Mouse (Mus musculus) limb, embryonic 13.5 days (tissue): ENCODE results near the gene Srd5a3. TPM values are rescaled to one million over a fixed set of nuclear protein-coding genes. Genes with fewer than 3 reads are reported as not detected.
"Not testable (repeated sequence)": the region's sequence is repeated elsewhere in the genome, so short reads cannot be mapped to it uniquely, and the experiment has no call there.

Experiments
- ATAC-seq: fragments of 200-750 bp; cut with Nextera tagmentation; 2 replicates; pipeline ENCODE4 v1.8.0; 2017; ENCODE audit warnings: low read depth, moderate number of reproducible peaks, moderate TSS enrichment; ENCODE audit not compliant: low FRiP score
- H3K27ac ChIP-seq: fragments of 300-500 bp; sonication (generic); 2 replicates; pipeline ENCODE4 v1.5.1; 2015; ENCODE audit warnings: inconsistent platforms, mild to moderate bottlenecking, moderate library complexity
- H3K27me3 ChIP-seq: fragments of 300-500 bp; sonication (generic); 2 replicates; pipeline ENCODE4 v1.6.1; 2015; ENCODE audit warnings: mild to moderate bottlenecking, inconsistent platforms
- H3K36me3 ChIP-seq: fragments of 300-500 bp; sonication (generic); 2 replicates; pipeline ENCODE4 v1.6.1; 2015; ENCODE audit warnings: inconsistent platforms, mild to moderate bottlenecking, moderate library complexity
- H3K4me1 ChIP-seq: fragments of 300-500 bp; sonication (generic); 2 replicates; pipeline ENCODE4 v1.6.1; 2015; ENCODE audit warnings: inconsistent platforms
- H3K4me2 ChIP-seq: fragments of 300-500 bp; sonication (generic); replicated peaks from 2 replicates; pipeline ENCODE4 v1.6.1; 2015; ENCODE audit warnings: inconsistent platforms, mild to moderate bottlenecking, moderate library complexity
- H3K4me3 ChIP-seq: fragments of 300-500 bp; sonication (generic); 2 replicates; pipeline ENCODE4 v1.5.1; 2015; ENCODE audit warnings: moderate library complexity, mild to moderate bottlenecking, inconsistent platforms
- H3K9ac ChIP-seq: fragments of 300-500 bp; sonication (generic); 2 replicates; pipeline ENCODE4 v1.6.1; 2015; ENCODE audit warnings: mild to moderate bottlenecking, inconsistent platforms
- H3K9me3 ChIP-seq: fragments of 300-500 bp; sonication (generic); 2 replicates; pipeline ENCODE4 v1.6.1; 2016; ENCODE audit warnings: inconsistent platforms
- WGBS: fragments of 180-500 bp; shearing (Covaris S2); methylation state at CpG from one replicate; pipeline ENCODE4 v1.1.7; 2015; 5-methylcytosine and 5-hydroxymethylcytosine counted together
- polyA plus RNA-seq: library from polyadenylated mRNA; unstranded; fragments of >200 nt; fragmentation: Nextera tagmentation; extraction: Ambion mirVana; gene quantifications from 2 replicates; pipeline ENCODE4 v1.2.1, GENCODE M21; 2015

Srd5a3 gene
- polyA plus RNA-seq, result 35.5 and 36.9 TPM in 2 replicates

DNA sequence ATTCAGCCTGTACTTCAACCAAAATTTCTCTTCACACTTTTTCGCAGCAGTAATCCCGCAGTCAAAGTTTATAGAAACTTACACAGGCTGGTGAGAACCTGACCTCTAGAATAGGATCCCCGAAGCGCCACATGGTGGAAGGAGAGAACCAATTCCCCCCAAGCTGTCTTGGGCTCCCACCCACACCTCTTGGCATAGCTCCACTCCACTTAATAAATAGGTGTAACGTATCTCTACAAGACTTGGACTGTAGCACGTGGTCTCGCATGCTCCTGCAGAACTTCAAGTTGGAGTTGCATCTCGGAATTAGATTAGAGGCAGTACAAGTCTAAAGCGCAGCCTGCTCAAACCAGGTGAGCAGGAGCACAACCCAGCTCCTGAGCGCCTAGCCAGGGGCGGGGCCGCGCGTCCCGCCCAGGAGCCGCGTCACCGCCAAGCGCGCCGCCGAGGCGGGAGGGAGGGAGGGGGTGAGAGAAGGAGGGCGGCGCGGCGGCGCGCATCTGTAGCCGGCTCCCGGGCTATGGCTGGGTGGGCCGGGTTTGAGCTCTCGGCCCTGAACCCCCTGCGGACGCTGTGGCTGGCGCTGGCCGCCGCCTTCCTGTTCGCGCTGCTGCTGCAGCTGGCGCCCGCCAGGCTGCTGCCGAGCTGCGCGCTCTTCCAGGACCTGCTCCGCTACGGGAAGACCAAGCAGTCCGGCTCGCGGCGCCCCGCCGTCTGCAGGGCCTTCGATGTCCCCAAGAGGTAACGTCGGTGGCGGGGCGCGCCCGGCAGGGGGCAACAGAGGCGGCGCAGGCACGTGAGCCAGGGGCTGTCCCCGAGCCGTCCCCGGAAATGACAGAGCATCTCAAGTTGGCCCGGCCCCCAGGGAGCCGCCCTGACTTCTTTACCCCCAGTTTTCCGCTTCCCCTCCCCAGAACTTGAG is at the start of gene Srd5a3:
Srd5a3 (plus strand) TSS at position 464 of the 922 bp plus-strand sequence.
- peaks cover 13% of the 10 kb centered on the region for H3K4me1 ChIP-seq
- H3K9ac ChIP-seq, result peak within 1 kb of the TSS; percentile 89
- H3K4me3 ChIP-seq, result peak within 1 kb of the TSS; percentile 66
- no peaks in the 10 kb centered on the region for H3K9me3 ChIP-seq
- peak within 1 kb of the TSS; percentile 98 for H3K27ac ChIP-seq
- peak; percentile 94 for ATAC-seq
- WGBS, result under 1% methylated on average over 67 of the region's 69 CpGs
- H3K27me3 ChIP-seq, result no peaks in the 10 kb centered on the region
- H3K36me3 ChIP-seq, result no peaks in the 10 kb centered on the region
- H3K4me2 ChIP-seq, result peak within 1 kb of the TSS; percentile 81

DNA sequence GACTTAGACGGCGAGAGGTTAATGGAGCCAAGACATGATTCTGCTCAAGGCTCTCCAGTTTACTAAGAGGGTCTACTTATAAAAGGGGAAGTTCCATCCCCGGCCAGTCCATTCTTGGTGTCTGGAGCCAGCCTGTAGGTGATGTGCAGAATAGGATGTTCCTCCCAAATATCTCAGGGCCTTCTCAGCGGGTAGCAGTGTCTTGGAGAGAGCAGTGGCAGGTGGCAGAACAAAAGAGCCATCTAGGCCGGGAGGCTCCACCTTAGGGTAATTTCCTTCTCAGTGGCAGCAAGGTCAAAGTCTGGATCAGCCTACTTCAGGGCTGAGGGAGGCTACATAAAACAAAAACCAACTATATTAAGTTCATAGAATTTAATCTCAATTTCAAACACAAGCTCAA is 36.3 kb upstream of the Srd5a3 start:
- not testable (repeated sequence) for H3K4me2 ChIP-seq, H3K4me3 ChIP-seq, H3K9me3 ChIP-seq, H3K36me3 ChIP-seq, H3K4me1 ChIP-seq, H3K27me3 ChIP-seq, H3K9ac ChIP-seq, ATAC-seq, H3K27ac ChIP-seq
- WGBS, result 82% methylated on average over 5 of the region's 5 CpGs

DNA sequence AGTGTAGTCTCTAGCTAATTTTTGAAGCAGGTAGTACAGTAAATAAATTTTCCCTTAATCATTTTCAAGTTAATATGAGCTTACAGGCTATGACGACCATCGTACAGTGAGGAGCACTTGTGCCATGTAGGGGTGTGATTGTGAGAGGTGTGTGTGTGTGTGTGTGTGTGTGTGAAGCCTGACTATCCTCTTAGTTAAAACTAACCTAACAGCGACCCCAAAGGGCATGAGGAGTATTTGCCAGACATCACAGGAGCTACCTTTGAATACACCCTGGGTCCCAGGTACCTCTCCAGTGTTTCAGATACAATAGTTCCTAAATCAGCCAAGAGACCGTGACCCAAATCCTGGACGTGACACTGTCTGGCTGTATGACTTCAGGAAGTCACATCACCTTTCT is 32.8 kb upstream of the Srd5a3 start:
- H3K27ac ChIP-seq, result no peak overlapping the region
- H3K27me3 ChIP-seq, result no peaks in the 10 kb centered on the region
- H3K4me2 ChIP-seq, result no peak overlapping the region
- H3K4me3 ChIP-seq, result no peak overlapping the region
- H3K9me3 ChIP-seq, result no peaks in the 10 kb centered on the region
- H3K4me1 ChIP-seq, result no peaks in the 10 kb centered on the region
- H3K9ac ChIP-seq, result no peak overlapping the region
- WGBS, result 78% methylated on average over 5 of the region's 5 CpGs
- H3K36me3 ChIP-seq, result no peaks in the 10 kb centered on the region
- ATAC-seq, result no peak

DNA sequence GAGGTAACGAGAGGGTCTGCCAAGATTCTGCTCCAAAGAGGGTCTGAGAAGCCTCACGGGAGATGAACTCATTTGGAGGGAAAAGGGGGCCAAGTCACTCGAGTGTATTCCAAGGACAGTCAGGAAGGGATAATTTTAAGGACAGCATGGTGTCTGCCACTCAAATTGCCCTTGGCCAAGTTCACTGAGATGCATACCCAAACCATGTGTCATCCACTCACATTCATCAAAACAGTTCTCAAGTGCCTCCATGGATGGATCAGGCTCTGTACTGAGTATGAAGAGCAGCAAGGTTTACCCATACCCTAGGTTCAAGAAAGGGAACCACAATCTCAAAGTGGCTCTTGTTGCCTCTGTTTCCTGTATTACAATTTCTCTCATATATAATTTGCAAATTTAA is 31.6 kb upstream of the Srd5a3 start:
- no peak overlapping the region for H3K4me2 ChIP-seq
- H3K27me3 ChIP-seq, result no peaks in the 10 kb centered on the region
- H3K9me3 ChIP-seq, result no peaks in the 10 kb centered on the region
- WGBS, result 68% methylated on average over 3 of the region's 3 CpGs
- no peak overlapping the region for H3K4me3 ChIP-seq
- ATAC-seq, result no peak
- no peak overlapping the region for H3K9ac ChIP-seq
- H3K27ac ChIP-seq, result no peak overlapping the region
- no peaks in the 10 kb centered on the region for H3K36me3 ChIP-seq
- no peaks in the 10 kb centered on the region for H3K4me1 ChIP-seq

DNA sequence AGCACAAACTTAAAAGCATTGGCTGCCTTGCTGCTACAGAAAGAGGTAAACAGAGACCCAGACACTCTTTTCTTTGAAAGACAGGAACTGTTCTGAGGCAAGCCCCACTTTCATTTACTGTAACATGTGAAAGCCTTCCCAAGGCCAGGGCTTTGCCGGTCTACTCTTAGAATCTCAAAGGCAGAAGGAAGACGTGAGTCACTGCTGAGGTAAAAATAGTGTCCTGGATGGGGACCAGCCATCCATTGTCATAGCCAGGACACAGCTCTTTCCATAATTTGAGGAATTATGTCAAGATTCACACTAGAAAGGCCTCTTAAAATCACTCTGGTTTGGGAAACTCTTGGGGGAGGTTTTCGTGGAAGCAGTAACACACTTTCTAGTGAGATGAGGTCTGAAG is 28.9 kb upstream of the Srd5a3 start:
- WGBS, result 77% methylated on average over 3 of the region's 3 CpGs
- no peaks in the 10 kb centered on the region for H3K9me3 ChIP-seq
- ATAC-seq, result no peak
- H3K27me3 ChIP-seq, result no peaks in the 10 kb centered on the region
- no peak overlapping the region for H3K27ac ChIP-seq
- H3K4me1 ChIP-seq, result peaks cover 2% of the 10 kb centered on the region; the same call in 1 of the 2 replicates
- no peaks in the 10 kb centered on the region for H3K36me3 ChIP-seq
- H3K9ac ChIP-seq, result no peak overlapping the region
- H3K4me2 ChIP-seq, result no peak overlapping the region
- H3K4me3 ChIP-seq, result no peak overlapping the region

DNA sequence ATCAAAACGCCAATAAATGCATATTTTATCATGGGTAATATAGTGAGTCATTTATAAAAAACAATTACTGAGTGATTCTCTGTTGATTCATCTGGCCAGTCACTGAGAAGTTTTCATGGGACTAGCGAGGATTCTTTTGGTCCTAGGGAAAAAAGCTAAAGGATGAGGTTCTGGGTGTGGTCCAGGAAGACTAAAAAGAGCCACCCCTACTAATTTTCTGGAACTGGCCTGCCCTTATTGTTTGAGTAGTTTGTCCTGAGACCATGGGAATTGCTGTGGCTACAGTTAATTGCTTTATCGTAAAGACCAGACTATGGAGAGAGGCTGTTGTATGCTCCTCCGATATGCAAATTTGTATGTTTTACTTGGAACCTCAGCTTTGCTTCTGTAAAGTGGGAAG is 28.1 kb upstream of the Srd5a3 start:
- Histone ChIP-seq H3K27ac (no peak overlapping the region), H3K36me3 (no peaks in the 10 kb centered on the region), H3K27me3 (no peaks in the 10 kb centered on the region), H3K4me3 (no peak overlapping the region), H3K4me2 (no peak overlapping the region), H3K4me1 (peaks cover 3% of the 10 kb centered on the region; the same call in 1 of the 2 replicates), H3K9me3 (no peaks in the 10 kb centered on the region), H3K9ac (no peak overlapping the region)
- ATAC-seq, result no peak
- 81% methylated on average over 4 of the region's 4 CpGs for WGBS

DNA sequence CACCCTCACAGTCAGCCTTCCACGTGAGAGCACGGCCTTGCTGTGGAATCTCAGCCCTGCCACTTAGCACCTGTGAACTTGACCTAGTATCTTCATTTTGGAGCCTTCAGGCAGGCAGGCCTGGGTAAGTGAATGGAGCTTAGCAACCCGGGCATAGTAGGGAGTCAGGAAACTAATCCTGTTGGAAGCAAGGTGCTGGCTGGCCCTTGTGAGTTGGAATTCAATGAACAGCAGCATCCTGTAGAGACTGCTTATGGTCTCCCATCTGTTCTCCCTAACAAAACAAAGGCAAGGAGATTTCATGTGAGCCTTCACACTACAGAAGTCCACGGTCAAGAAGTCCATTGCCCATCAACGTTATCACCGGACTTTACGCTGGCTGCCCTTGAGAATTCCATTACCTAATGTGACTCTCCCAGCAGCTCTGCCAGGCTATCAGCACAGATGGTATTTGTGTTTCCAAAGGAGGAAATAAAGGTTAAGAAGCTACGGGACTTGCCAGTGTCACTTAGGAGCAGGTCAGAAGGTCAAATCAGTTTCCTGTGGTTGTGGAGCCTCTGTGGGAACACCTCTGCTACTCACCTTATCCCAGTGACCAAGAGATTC is 24.5 kb upstream of the Srd5a3 start:
- no peak overlapping the region for H3K27ac ChIP-seq
- no peak for ATAC-seq
- peaks cover 3% of the 10 kb centered on the region; the same call in 1 of the 2 replicates for H3K4me1 ChIP-seq
- no peaks in the 10 kb centered on the region for H3K9me3 ChIP-seq
- H3K4me2 ChIP-seq, result no peak overlapping the region
- H3K4me3 ChIP-seq, result no peak overlapping the region
- no peak overlapping the region for H3K9ac ChIP-seq
- 70% methylated on average over 8 of the region's 8 CpGs for WGBS
- H3K27me3 ChIP-seq, result no peaks in the 10 kb centered on the region
- H3K36me3 ChIP-seq, result no peaks in the 10 kb centered on the region

DNA sequence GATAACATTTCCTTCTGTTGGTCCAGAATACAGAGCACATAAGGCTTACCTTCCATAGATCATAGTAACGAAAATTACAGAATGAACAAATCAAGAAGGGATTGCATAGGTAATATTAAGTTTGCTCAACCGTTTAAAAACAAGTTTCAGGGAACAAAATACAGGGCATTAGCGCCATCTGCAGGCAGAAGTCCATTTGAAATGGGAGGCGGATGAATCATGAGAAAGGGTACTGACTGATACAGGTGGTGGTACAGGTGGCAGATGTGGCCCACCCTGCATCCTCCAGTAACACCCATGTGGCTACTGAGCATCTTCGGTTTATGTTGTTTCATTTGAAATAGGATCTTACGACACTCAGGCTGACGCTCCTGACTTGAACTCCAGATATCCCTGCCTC is 21.6 kb upstream of the Srd5a3 start:
- no peak for ATAC-seq
- 33% methylated on average over 7 of the region's 7 CpGs for WGBS
- Histone ChIP-seq H3K36me3 (no peaks in the 10 kb centered on the region), H3K9me3 (0 out of 2 replicates have a peak, but pooled peaks cover 3% of the 10 kb centered on the region), H3K9ac (no peak overlapping the region), H3K4me2 (no peak overlapping the region), H3K4me1 (peaks cover 3% of the 10 kb centered on the region; the same call in 1 of the 2 replicates), H3K4me3 (no peak overlapping the region), H3K27me3 (no peaks in the 10 kb centered on the region), H3K27ac (no peak overlapping the region)

DNA sequence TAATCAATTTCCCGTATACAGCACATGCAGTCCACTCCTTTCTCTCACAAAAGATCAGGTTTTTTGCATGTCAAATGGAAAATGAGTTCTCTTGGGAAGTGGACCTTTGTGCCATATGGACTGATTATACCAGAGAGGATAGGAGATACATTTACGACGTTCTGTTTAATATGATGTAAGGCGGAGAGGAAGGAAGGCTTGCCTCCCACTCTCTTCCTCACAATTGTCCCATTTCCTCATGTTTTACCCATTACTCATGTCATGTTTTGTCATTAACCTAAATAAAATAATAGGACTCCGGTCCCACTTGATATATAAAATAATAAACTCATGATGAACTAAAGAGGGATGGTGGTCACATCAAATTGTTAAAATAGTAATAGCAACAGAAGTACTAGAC is 19.4 kb upstream of the Srd5a3 start:
- H3K4me2 ChIP-seq, result no peak overlapping the region
- H3K36me3 ChIP-seq, result no peaks in the 10 kb centered on the region
- H3K4me3 ChIP-seq, result no peak overlapping the region
- no peak overlapping the region for H3K9ac ChIP-seq
- H3K27ac ChIP-seq, result no peak overlapping the region
- H3K4me1 ChIP-seq, result peaks cover 3% of the 10 kb centered on the region; the same call in 1 of the 2 replicates
- peaks cover 18% of the 10 kb centered on the region; the same call in 1 of the 2 replicates for H3K9me3 ChIP-seq
- H3K27me3 ChIP-seq, result no peaks in the 10 kb centered on the region
- no peak for ATAC-seq
- WGBS, result 78% methylated on average over 5 of the region's 5 CpGs

DNA sequence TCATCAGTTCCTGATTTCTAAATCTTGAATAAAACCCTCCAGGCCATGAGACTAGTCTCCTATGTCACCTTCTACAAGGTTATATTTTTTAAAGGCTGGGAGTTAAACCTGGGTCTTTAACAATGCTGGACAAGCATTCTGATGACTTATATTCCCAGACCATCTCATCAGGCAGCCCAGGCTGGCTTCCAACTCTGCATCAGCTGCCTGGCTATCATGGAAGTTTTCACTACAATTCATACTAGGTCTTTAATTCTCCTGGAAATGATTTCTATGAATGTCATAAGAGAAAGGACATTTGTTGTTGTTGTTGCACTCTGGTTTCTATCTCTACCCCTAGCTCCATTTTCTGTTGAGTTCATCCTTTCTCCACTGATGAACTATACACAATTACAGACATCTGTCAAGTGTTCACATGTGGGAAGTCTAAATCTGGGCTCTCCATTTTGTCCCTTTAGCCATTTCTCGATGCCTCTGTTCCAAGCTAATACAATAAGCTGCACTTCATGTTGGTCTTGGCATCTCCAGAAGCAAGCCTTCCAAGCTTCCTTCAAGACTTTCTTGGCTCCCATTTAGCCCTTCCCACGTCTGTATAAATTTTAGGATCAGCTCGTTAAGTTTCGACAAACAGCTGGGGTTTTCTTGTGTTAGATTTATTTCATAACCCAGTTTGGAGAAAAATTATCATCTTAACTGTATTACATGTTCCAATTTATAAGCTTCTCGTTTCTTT is 12.3 kb upstream of the Srd5a3 start:
- no peaks in the 10 kb centered on the region for H3K36me3 ChIP-seq
- ATAC-seq, result no peak
- no peak overlapping the region for H3K4me2 ChIP-seq
- 68% methylated on average over 5 of the region's 5 CpGs for WGBS
- H3K9ac ChIP-seq, result no peak overlapping the region
- H3K4me3 ChIP-seq, result no peak overlapping the region
- no peaks in the 10 kb centered on the region for H3K4me1 ChIP-seq
- no peaks in the 10 kb centered on the region for H3K27me3 ChIP-seq
- no peak overlapping the region for H3K27ac ChIP-seq
- H3K9me3 ChIP-seq, result peaks cover 18% of the 10 kb centered on the region; the same call in 1 of the 2 replicates

DNA sequence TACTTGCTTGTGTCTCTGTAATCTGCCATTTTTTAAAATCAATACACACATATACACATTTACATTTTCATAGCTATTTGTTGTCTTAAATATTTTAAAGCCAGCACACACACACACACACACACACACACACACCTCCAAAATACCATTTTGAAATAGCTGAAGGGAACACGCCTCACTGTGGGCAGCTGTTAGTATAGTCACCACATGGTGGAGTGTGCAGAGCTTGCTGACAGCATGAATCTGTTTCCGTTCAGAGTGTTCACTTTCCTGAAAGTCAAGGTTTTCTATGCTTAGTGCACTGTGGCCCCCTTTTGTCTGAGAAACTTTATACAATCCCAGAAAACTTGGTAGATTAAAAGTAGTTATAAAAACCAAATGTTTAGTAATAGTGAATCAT is 9.8 kb upstream of the Srd5a3 start:
- no peaks in the 10 kb centered on the region for H3K4me1 ChIP-seq
- WGBS, result 38% methylated on average over 2 of the region's 2 CpGs
- H3K4me2 ChIP-seq, result no peak overlapping the region
- H3K27me3 ChIP-seq, result no peaks in the 10 kb centered on the region
- H3K36me3 ChIP-seq, result no peaks in the 10 kb centered on the region
- H3K27ac ChIP-seq, result no peak overlapping the region
- H3K4me3 ChIP-seq, result no peak overlapping the region
- ATAC-seq, result no peak
- no peak overlapping the region for H3K9ac ChIP-seq
- H3K9me3 ChIP-seq, result no peaks in the 10 kb centered on the region

DNA sequence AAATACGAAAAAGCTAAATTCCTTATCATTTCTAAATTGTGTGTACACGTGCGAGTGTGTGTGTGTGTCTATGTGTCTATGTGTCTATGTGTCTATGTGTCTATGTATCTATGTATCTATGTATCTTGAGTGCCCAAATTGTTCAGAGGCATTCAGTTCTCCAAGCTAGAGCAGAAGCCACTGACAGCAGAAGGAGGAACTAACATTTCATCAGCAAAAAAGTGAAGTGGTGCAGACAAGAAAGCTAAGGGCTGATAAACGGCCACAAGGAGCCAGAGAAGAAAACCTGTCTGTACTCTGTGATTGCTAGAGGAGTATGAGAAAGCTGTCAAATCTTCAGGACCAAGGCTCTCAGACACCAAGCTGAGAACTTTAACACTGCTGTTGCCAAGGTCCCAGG is 8.1 kb upstream of the Srd5a3 start:
- Histone ChIP-seq H3K9ac (no peak overlapping the region), H3K36me3 (no peaks in the 10 kb centered on the region), H3K4me3 (no peak overlapping the region), H3K4me2 (no peak overlapping the region), H3K27me3 (no peaks in the 10 kb centered on the region), H3K4me1 (no peaks in the 10 kb centered on the region), H3K27ac (no peak overlapping the region), H3K9me3 (no peaks in the 10 kb centered on the region)
- no peak for ATAC-seq
- 91% methylated on average over 4 of the region's 4 CpGs for WGBS
